14 mouse cellular contexts compared by ENCODE assay signal in genomic region chr10:112423327-112423726, GRCm38 (mm10).
DNase-seq lines count a peak whose midpoint lies in the region; ATAC-seq and TF ChIP-seq lines count a peak whose summit lies in the region.
"Had no signal": no experiment of that assay in that cellular context is flagged by ENCODE, and none has a peak within 500 bp of the region (broad histone marks: within the 10 kb centered on the region; RNA-seq: fewer than 3 reads in every experiment).

No protein-coding gene starts in this region.

- no peak overlapping the region for H3K27ac ChIP-seq in kidney, embryonic 14.5 days (ENCODE audit: low read depth, low read length)
- no peak overlapping the region for H3K27ac ChIP-seq in embryonic facial prominence, embryonic 14.5 days (replicated peaks; ENCODE audit: low read depth, low read length)
- no peak overlapping the region for H3K27ac ChIP-seq in forebrain, embryonic 12.5 days
- H3K27ac ChIP-seq: gastrocnemius, adult 2 months; intestine, embryonic 15.5 days; left cerebral cortex, adult 2 months; liver, embryonic 15.5 days had no signal

- WGBS in kidney, embryonic 14.5 days, result 50% methylated on average over 10 of the region's 10 CpGs
- 51% methylated on average over 10 of the region's 10 CpGs for WGBS in embryonic facial prominence, embryonic 14.5 days
- 62% methylated on average over 10 of the region's 10 CpGs for WGBS in forebrain, embryonic 12.5 days

- peak; percentile 64; the same call in 1 of the 2 replicates for ATAC-seq in kidney, embryonic 14.5 days (ENCODE audit: low FRiP score, low TSS enrichment)
- ATAC-seq in Patski, result no peak
- no peak for ATAC-seq in embryonic facial prominence, embryonic 14.5 days (ENCODE audit: low read depth)
- ATAC-seq in forebrain, embryonic 12.5 days (ENCODE audit: low FRiP score), result no peak
- ATAC-seq in granulocyte monocyte progenitor cell, adult 5-6 weeks (replicated peaks; ENCODE audit: poor library complexity, severe bottlenecking), result no peak
- ATAC-seq: intestine, embryonic 15.5 days had no signal

- H3K9ac ChIP-seq in kidney, embryonic 14.5 days (ENCODE audit: low read depth, low read length), result no peak overlapping the region
- no peak overlapping the region for H3K9ac ChIP-seq in embryonic facial prominence, embryonic 14.5 days (ENCODE audit: low read depth, low read length)
- H3K9ac ChIP-seq in forebrain, embryonic 12.5 days, result no peak overlapping the region
- H3K9ac ChIP-seq: intestine, embryonic 15.5 days; liver, embryonic 15.5 days had no signal

- DNase-seq in kidney, adult 18-20 months, result no peak
- DNase-seq in ES-CJ7 (ENCODE audit: low read depth, low spot score) (peak; percentile 56), Patski (ENCODE audit: low read depth, low spot score) (peak; percentile 4)
- peak; percentile 72 for DNase-seq in embryonic facial prominence, embryonic 14.5 days (ENCODE audit: low spot score)
- DNase-seq in left cerebral cortex, postnatal 14 days (ENCODE audit: low spot score in 2 of 2), result no peak
- DNase-seq: cerebellum, adult 9-10 months; gastrocnemius, adult 2 months; thymus, postnatal 4 days had no signal

- TF ChIP-seq CTCF in Patski (IDR thresholded peaks at IDR 0.05), result no peak

- POLR2A ChIA-PET in Patski (lab: Charles Lee), result no interaction called here

- no peak overlapping the region for H3K4me2 ChIP-seq in kidney, embryonic 14.5 days (replicated peaks; ENCODE audit: low read depth, low read length)
- H3K4me2 ChIP-seq in embryonic facial prominence, embryonic 14.5 days (ENCODE audit: low read depth, low read length), result no peak overlapping the region
- no peak overlapping the region for H3K4me2 ChIP-seq in forebrain, embryonic 12.5 days
- H3K4me2 ChIP-seq: intestine, embryonic 15.5 days; liver, embryonic 15.5 days had no signal

- intact Hi-C loops in left cerebral cortex, postnatal 14 days (cut with DNase I), result no loop called here

- H3K9me3 ChIP-seq in kidney, embryonic 14.5 days (ENCODE audit: control insufficient read depth, low read length), result no peaks in the 10 kb centered on the region
- no peaks in the 10 kb centered on the region for H3K9me3 ChIP-seq in embryonic facial prominence, embryonic 14.5 days (ENCODE audit: control insufficient read depth, low read length)
- H3K9me3 ChIP-seq in forebrain, embryonic 12.5 days, result no peaks in the 10 kb centered on the region
- H3K9me3 ChIP-seq: intestine, embryonic 15.5 days; liver, embryonic 15.5 days had no signal

- H3K4me3 ChIP-seq in kidney, embryonic 14.5 days (ENCODE audit: low read length), result no peak overlapping the region
- no peak overlapping the region for H3K4me3 ChIP-seq in embryonic facial prominence, embryonic 14.5 days (ENCODE audit: low read depth, low read length)
- no peak overlapping the region for H3K4me3 ChIP-seq in forebrain, embryonic 12.5 days (replicated peaks)
- H3K4me3 ChIP-seq: gastrocnemius, adult 2 months; intestine, embryonic 15.5 days; left cerebral cortex, adult 2 months; liver, embryonic 15.5 days had no signal

- no peaks in the 10 kb centered on the region for H3K4me1 ChIP-seq in kidney, embryonic 14.5 days (ENCODE audit: control insufficient read depth, insufficient read depth, low read length)
- no peaks in the 10 kb centered on the region for H3K4me1 ChIP-seq in embryonic facial prominence, embryonic 14.5 days (ENCODE audit: control insufficient read depth, insufficient read depth, low read length)
- no peaks in the 10 kb centered on the region for H3K4me1 ChIP-seq in forebrain, embryonic 12.5 days
- H3K4me1 ChIP-seq: intestine, embryonic 15.5 days; liver, embryonic 15.5 days had no signal

- in situ Hi-C loops in Patski (cut with MboI; ENCODE audit: low pct_unique_long_range_greater_than_20kb), result no loop called here

- CTCF ChIA-PET in Patski (lab: Charles Lee), result interaction anchor here (0.8 to 1.8 kb wide), 5 partner anchors 9 to 342 kb away, joined by 3 to 6 read pairs (median 3); no protein-coding TSS in a partner anchor

- no peaks in the 10 kb centered on the region for H3K27me3 ChIP-seq in kidney, embryonic 14.5 days (ENCODE audit: control insufficient read depth, insufficient read depth, low read length)
- H3K27me3 ChIP-seq in Patski, result no peaks in the 10 kb centered on the region
- H3K27me3 ChIP-seq in embryonic facial prominence, embryonic 14.5 days (replicated peaks; ENCODE audit: control insufficient read depth, insufficient read depth, low read length), result no peaks in the 10 kb centered on the region
- no peaks in the 10 kb centered on the region for H3K27me3 ChIP-seq in forebrain, embryonic 12.5 days
- H3K27me3 ChIP-seq: intestine, embryonic 15.5 days; liver, embryonic 15.5 days had no signal

- no peaks in the 10 kb centered on the region for H3K36me3 ChIP-seq in kidney, embryonic 14.5 days (ENCODE audit: control insufficient read depth, insufficient read depth, low read length)
- no peaks in the 10 kb centered on the region for H3K36me3 ChIP-seq in embryonic facial prominence, embryonic 14.5 days (ENCODE audit: control insufficient read depth, insufficient read depth, low read length)
- no peaks in the 10 kb centered on the region for H3K36me3 ChIP-seq in forebrain, embryonic 12.5 days (replicated peaks)
- H3K36me3 ChIP-seq: intestine, embryonic 15.5 days; liver, embryonic 15.5 days had no signal

Comparison
In these comparisons a context has a peak if more than half of its experiments do, and no peak if none do; other contexts are left out.
1. DNase-seq: peak in ES-CJ7 (single experiment), Patski (single experiment) and embryonic facial prominence, embryonic 14.5 days (single experiment); none in kidney, adult 18-20 months (single experiment) and left cerebral cortex, postnatal 14 days (0 of 2).